Mouse (Mus musculus) left cerebral cortex, postnatal 4 days (tissue): ENCODE results near the gene Loxl1. TPM values are rescaled to one million over a fixed set of nuclear protein-coding genes. Genes with fewer than 3 reads are reported as not detected.

Experiments used
- DNase-seq: peaks from one replicate; pipeline ENCODE4 v3.0.0-alpha.2; 2022
- intact Hi-C: fragments of 180-260 bp; cut with DNase I; formaldehyde crosslinking; loops from one replicate; pipeline ENCODE4 v1.15.1; 2025
- total RNA-seq, 2 experiments: library from RNA; stranded (reverse); gene quantifications; 2 replicates each; pipeline ENCODE4 v1.2.3; 2021

The Loxl1 gene
- 1 to 10 TPM; 4.8 to 5.5 TPM for total RNA-seq

GRCm38 (mm10) chr9:58312944-58313359, at the start of gene Loxl1:
TSS of gene Loxl1 (minus strand) at chr9:58313186.
- peak; percentile 78 for DNase-seq
- intact Hi-C loops: no loop called here

- no peak for DNase-seq
Observed at GRCm38 (mm10) chr9:58361956-58362355, 49.0 kb upstream of the Loxl1 start.

GRCm38 (mm10) chr9:58361373-58361772, 48.4 kb upstream of the Loxl1 start:
- intact Hi-C loops: no loop called here
- DNase-seq: no peak

More at GRCm38 (mm10) chr9:58361956-58362355, 49.0 kb upstream of the Loxl1 start:
- intact Hi-C loops: no loop called here

GRCm38 (mm10) chr9:58355262-58356050, 42.5 kb upstream of the Loxl1 start:
- intact Hi-C loops: no loop called here
- DNase-seq: no peak

- intact Hi-C loops: no loop called here
- DNase-seq: no peak
Observed at GRCm38 (mm10) chr9:58354701-58355100, 41.7 kb upstream of the Loxl1 start.

- no peak for DNase-seq
- intact Hi-C loops: no loop called here
Observed at GRCm38 (mm10) chr9:58353224-58353623, 40.2 kb upstream of the Loxl1 start.

DNA sequence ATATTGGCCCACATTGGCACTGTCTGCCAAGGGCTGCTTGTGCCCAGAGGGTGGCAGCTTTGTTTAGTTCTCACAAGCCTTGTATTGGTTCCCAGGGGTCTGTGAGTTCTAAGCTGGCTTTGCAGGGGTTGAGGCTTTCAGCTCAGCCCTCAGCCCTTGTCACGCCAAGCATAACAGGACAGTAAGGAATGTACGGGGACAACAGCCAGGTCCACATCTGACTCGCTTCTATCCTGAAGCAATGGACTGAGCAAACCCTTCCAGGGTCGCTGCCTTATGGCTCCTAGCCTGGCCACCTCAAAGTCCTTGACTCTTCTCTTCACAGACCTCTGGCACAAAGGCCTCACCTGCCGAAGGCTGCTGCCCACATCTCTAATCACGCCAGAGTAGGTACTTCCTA, 34.8 kb upstream of the Loxl1 start:
- intact Hi-C loops: loop anchor here (10.0 kb wide), 1 partner anchor 137 kb away; the partner anchor contains the start of gene Insyn1
- DNase-seq: no peak

DNA sequence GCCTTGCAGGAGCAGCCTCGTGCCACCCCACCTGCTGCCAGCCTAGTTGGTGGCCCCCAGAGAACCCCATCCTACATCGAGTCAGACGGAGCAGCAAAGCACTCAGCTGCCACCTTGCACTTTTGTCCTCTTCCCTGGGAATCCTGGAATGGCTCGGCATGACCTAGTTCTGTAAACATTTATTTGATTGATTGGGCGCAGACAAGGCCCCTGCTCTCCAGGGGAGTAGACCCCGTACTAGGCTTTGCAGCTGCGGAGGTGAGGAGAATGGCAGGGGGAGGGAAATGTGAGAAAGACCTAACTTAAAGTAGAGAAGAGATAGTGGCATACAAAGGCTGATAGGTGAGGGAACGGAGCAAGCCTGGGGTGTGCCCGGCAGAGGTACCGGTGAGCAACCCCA, 33.5 kb upstream of the Loxl1 start:
- intact Hi-C loops: loop anchor here (10.0 kb wide), 1 partner anchor 138 kb away; the partner anchor contains the start of gene Insyn1
- DNase-seq: no peak

DNA sequence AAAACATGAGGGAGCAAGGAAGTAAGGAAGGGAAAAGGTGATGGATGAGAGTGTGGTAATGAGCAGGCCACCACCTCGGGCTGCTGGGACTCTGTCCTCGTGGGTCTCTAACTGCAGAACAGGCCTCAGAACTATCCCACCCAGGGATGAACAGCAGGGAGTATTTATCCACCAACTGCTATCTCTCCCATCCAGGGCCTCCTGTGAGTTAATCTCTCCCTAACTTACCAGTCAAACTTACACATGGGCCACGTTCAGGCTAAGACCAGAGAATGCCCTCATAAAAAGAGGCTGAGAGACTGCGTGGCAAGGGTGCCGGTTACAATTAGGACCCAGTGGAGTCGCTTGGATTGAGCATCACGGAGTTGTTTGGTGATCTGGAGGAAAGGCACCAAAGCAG, 33.0 kb upstream of the Loxl1 start:
- DNase-seq: no peak
- intact Hi-C loops: loop anchor here (10.0 kb wide), 1 partner anchor 139 kb away; the partner anchor contains the start of gene Insyn1

- DNase-seq: no peak
- intact Hi-C loops: loop anchor here (10.0 kb wide), 1 partner anchor 143 kb away; the partner anchor contains the start of gene Insyn1
Observed at GRCm38 (mm10) chr9:58341795-58342194, 28.8 kb upstream of the Loxl1 start.

GRCm38 (mm10) chr9:58336650-58337281, 23.8 kb upstream of the Loxl1 start:
- DNase-seq: no peak
- intact Hi-C loops: no loop called here

DNA sequence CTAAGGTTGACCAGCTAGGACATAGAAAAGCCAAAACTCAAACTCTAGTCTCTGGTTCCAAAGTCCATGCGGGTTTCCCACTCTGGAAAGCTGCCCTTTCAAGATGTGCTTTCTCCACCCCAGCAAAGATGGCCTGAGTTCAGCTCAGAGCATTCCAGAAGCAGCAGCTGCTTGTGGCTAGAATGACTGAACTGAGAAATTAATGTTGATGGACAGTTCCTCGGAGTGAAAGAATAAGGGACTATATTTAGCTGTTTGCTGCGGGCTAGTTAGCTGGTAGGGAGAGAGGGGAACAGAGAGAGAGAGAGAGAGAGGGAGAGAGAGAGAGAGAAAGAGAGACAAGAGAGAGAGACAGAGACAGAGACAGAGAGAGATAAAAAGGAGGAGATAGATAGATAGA, 18.3 kb upstream of the Loxl1 start:
- no peak for DNase-seq
- intact Hi-C loops: loop anchor here (5.0 kb wide), 1 partner anchor 206 kb away; no protein-coding TSS in a partner anchor

- intact Hi-C loops: loop anchor here (5.0 kb wide), 1 partner anchor 207 kb away; no protein-coding TSS in a partner anchor
- peak; percentile 75 for DNase-seq
Observed at GRCm38 (mm10) chr9:58330293-58330692, 17.3 kb upstream of the Loxl1 start.

DNA sequence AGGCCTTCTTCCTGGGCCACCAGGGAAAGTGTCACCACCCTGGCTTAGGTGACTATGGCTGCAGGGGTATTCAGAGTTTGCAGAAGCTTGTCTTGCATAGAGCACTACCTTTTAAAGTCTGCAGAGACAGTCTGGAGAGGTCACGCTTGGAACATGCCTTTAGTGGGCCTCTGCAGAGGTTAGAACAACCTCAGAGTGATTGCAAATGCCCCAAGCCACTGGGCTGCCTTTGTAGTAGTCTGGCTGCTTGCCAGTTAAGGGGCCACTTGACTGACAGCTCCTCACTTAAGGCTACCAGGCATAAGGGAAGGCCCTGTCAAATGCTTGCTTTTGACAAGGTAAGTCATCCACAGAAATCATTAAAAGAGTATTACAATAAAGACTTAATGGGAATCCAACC, 14.4 kb upstream of the Loxl1 start:
- no peak for DNase-seq
- intact Hi-C loops: no loop called here

DNA sequence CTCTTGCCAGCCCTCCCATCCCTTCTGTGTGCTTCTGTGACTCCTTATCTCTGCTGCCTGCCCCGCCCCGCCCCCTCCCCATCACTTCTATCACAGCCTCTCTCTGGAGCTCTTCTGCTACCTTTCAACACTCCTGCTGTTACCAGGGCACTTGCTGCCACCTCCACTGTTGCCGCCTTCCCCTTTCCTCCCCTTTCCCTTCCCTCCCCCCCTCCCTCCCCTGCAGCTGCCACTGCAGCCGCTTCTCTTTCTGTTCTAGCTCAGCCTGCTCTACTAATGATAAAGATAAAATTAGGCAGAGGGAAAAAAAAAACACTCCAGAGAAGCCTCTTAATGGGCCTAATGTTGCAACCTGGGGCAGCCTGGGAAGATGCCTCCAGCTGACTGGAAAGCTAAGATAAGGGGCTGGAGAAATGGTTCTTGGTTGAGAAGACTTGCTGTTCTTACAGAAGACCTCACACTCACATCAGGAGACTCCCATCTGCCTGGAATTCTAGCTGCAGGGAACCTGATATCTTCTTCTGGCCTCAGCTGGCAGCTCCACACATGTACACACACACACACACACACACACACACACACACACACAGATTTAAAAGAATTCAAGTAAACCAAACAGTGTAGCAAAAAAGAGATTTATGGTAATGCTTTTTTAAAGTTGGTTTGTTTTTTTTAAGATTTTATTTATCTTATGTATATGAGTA, 13.6 kb upstream of the Loxl1 start:
- DNase-seq: no peak
- intact Hi-C loops: no loop called here

DNA sequence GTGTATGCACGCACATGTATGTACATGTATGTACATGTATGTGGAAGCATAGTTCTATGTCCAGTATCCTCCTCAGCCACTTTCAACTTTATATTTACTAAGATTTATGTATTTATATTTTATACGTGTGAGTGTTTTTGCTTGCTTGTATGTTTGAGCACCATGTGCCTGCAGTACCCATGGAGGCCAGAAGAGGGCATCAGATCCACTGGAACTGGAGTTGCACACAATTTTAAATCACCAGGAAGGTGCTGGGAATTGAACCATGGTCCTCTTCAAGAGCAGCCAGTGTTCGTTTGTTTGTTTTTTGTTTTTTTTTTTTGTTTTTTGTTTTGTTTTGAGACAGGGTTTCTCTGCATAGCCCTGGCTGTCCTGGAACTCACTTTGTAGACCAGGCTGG, 8.7 kb upstream of the Loxl1 start:
- intact Hi-C loops: no loop called here
- no peak for DNase-seq

- peak; percentile 51 for DNase-seq
- intact Hi-C loops: no loop called here
Observed at GRCm38 (mm10) chr9:58318317-58318716, 5.3 kb upstream of the Loxl1 start.

- DNase-seq: no peak
- intact Hi-C loops: no loop called here
Observed at GRCm38 (mm10) chr9:58317381-58317780, 4.4 kb upstream of the Loxl1 start.

- intact Hi-C loops: no loop called here
- DNase-seq: no peak
Observed at GRCm38 (mm10) chr9:58316784-58317183, 3.8 kb upstream of the Loxl1 start.

DNA sequence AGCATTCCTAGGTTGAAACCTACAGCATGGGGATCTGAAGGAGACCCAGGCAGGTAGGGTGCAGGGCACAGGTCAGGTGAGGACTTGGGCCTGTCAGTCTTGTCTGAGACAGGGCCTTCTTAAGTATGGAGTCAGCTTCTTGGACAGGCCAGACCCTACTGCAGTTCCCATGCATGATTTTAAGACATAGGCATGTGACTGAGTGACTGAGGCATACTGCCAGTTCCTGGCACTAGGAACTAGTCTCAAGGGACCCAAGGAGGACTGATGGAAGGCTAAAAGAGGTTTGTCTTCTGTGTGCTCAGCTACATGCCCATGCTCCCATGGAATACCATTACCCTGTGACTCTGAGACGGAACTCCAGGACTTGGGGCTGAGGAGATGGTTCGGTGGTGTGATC, 2.9 kb upstream of the Loxl1 start:
- intact Hi-C loops: no loop called here
- peak; percentile 66 for DNase-seq

GRCm38 (mm10) chr9:58314682-58315360, 1.8 kb upstream of the Loxl1 start:
- intact Hi-C loops: no loop called here
- DNase-seq: peak; percentile 75
